Mouse (Mus musculus) hindbrain, postnatal 0 days (tissue): ENCODE data around the gene Aldh9a1. TPM values are rescaled to one million over a fixed set of nuclear protein-coding genes. Genes with fewer than 3 reads are reported as not detected.
A peak's percentile ranks its signal among the peaks of the same experiment; 100 is the strongest.

Experiments used
- ATAC-seq: fragments of 200-750 bp; cut with Nextera tagmentation; 2 replicates; pipeline ENCODE4 v1.8.0; 2017; ENCODE audit warnings: mild to moderate bottlenecking, moderate TSS enrichment, moderate library complexity
- DNase-seq: peaks from one replicate; pipeline ENCODE4 v3.0.0-alpha.2; 2015; ENCODE audit warnings: low spot score
- H3K27ac ChIP-seq: fragments of 300-500 bp; sonication (generic); 2 replicates; pipeline ENCODE4 v1.5.1; 2014; ENCODE audit warnings: mild to moderate bottlenecking
- H3K27me3 ChIP-seq: fragments of 300-500 bp; sonication (generic); 2 replicates; pipeline ENCODE4 v1.6.1; 2014; ENCODE audit warnings: low read length, mixed read lengths; ENCODE audit not compliant: insufficient read depth
- H3K36me3 ChIP-seq: fragments of 300-500 bp; sonication (generic); 2 replicates; pipeline ENCODE4 v1.6.1; 2014; ENCODE audit warnings: low read length, mixed read lengths; ENCODE audit not compliant: insufficient read depth
- H3K4me1 ChIP-seq: fragments of 300-500 bp; sonication (generic); 2 replicates; pipeline ENCODE4 v1.6.1; 2014; ENCODE audit warnings: antibody characterized with exemption, low read length, mixed read lengths; ENCODE audit not compliant: insufficient read depth
- H3K4me2 ChIP-seq: fragments of 300-500 bp; sonication (generic); 2 replicates; pipeline ENCODE4 v1.6.1; 2014; ENCODE audit warnings: low read depth, mild to moderate bottlenecking, low read length, moderate library complexity, mixed read lengths
- H3K4me3 ChIP-seq: fragments of 300-500 bp; sonication (generic); 2 replicates; pipeline ENCODE4 v1.5.1; 2014; ENCODE audit warnings: low read length
- H3K9ac ChIP-seq: fragments of 300-500 bp; sonication (generic); replicated peaks from 2 replicates; pipeline ENCODE4 v1.6.1; 2014; ENCODE audit warnings: mild to moderate bottlenecking, low read length, moderate library complexity, mixed read lengths
- H3K9me3 ChIP-seq: fragments of 300-500 bp; sonication (generic); 2 replicates; pipeline ENCODE4 v1.6.1; 2016; ENCODE audit warnings: low read length, mixed read lengths
- CTCF ChIP-seq: IDR thresholded peaks from 2 replicates; pipeline ENCODE4 v1.5.1; 2016; ENCODE audit warnings: antibody characterized with exemption, control low read depth, low read depth
- WGBS: fragments of 180-500 bp; shearing (Covaris S2); extraction: QIAGEN DNeasy Blood & Tissue Kit; methylation state at CpG from one replicate; pipeline ENCODE4 v1.1.7; 2014; 5-methylcytosine and 5-hydroxymethylcytosine counted together
- microRNA-seq, 2 experiments: library from miRNA; unstranded; fragments of <30 nt; microRNA quantifications; one replicate each; pipeline ENCODE4; 2016
- polyA plus RNA-seq: library from polyadenylated mRNA; unstranded; fragments of >200 nt; fragmentation: Nextera tagmentation; extraction: Ambion mirVana; gene quantifications from 2 replicates; pipeline ENCODE4 v1.2.1, GENCODE M21; 2015
- total RNA-seq: library from RNA; depleted of rRNA; stranded (reverse); fragments of >200 nt; gene quantifications from 2 replicates; pipeline ENCODE4 v1.2.3, GENCODE M21; 2014; rRNA removed

Gene Aldh9a1
- total and polyA plus RNA-seq, 2 experiments from 2014 or later, result 11.6 to 44.2 TPM

GRCm38 (mm10) chr1:167393683-167394492, 44.1 kb downstream of the Aldh9a1 start, which contains the start of gene Mgst3:
Mgst3 (minus strand) TSS chr1:167393841.
- Histone ChIP-seq H3K9ac (peak within 1 kb of the TSS; percentile 59), H3K4me2 (peak within 1 kb of the TSS; percentile 94), H3K27ac (peak within 1 kb of the TSS; percentile 71), H3K4me1 (peaks cover 5% of the 10 kb centered on the region; the same call in 1 of the 2 replicates), H3K4me3 (peak within 1 kb of the TSS; percentile 66), H3K27me3 (no peaks in the 10 kb centered on the region), H3K9me3 (no peaks in the 10 kb centered on the region), H3K36me3 (no peaks in the 10 kb centered on the region)
- DNase-seq (peak; percentile 98), ATAC-seq (peak; percentile 95)
- TF ChIP-seq CTCF, result peak; percentile 71
- WGBS, result under 1% methylated on average over 45 of the region's 45 CpGs

- H3K36me3 ChIP-seq, result no peaks in the 10 kb centered on the region
- no peak for ATAC-seq
- no peak overlapping the region for H3K4me3 ChIP-seq
- no peak for DNase-seq
- H3K9ac ChIP-seq, result no peak overlapping the region
- H3K4me2 ChIP-seq, result no peak overlapping the region
- no peaks in the 10 kb centered on the region for H3K27me3 ChIP-seq
- H3K4me1 ChIP-seq, result no peaks in the 10 kb centered on the region
- no peak overlapping the region for H3K27ac ChIP-seq
- WGBS, result 84% methylated on average over 4 of the region's 4 CpGs
- TF ChIP-seq CTCF, result no peak
- H3K9me3 ChIP-seq, result no peaks in the 10 kb centered on the region
These were observed 55.4 kb downstream of the Aldh9a1 start for GRCm38 (mm10) chr1:167405237-167405636.

- no peak for DNase-seq
- H3K9ac ChIP-seq, result no peak overlapping the region
- 74% methylated on average over 4 of the region's 4 CpGs for WGBS
These were observed 59.8 kb downstream of the Aldh9a1 start for GRCm38 (mm10) chr1:167409601-167410000.

GRCm38 (mm10) chr1:167411991-167412715, 62.4 kb downstream of the Aldh9a1 start:
- WGBS, result 80% methylated on average over 12 of the region's 12 CpGs
- ATAC-seq, result no peak
- H3K36me3 ChIP-seq, result no peaks in the 10 kb centered on the region
- no peak for DNase-seq
- H3K9ac ChIP-seq, result no peak overlapping the region
- no peak for TF ChIP-seq CTCF
- no peaks in the 10 kb centered on the region for H3K4me1 ChIP-seq
- H3K9me3 ChIP-seq, result no peaks in the 10 kb centered on the region
- H3K27ac ChIP-seq, result no peak overlapping the region
- no peak overlapping the region for H3K4me2 ChIP-seq
- H3K4me3 ChIP-seq, result no peak overlapping the region
- H3K27me3 ChIP-seq, result no peaks in the 10 kb centered on the region

More at GRCm38 (mm10) chr1:167409601-167410000, 59.8 kb downstream of the Aldh9a1 start:
- H3K27me3 ChIP-seq, result no peaks in the 10 kb centered on the region
- H3K4me1 ChIP-seq, result no peaks in the 10 kb centered on the region
- no peak overlapping the region for H3K27ac ChIP-seq
- ATAC-seq, result no peak
- no peak overlapping the region for H3K4me3 ChIP-seq
- TF ChIP-seq CTCF, result no peak
- H3K4me2 ChIP-seq, result no peak overlapping the region
- H3K36me3 ChIP-seq, result no peaks in the 10 kb centered on the region
- H3K9me3 ChIP-seq, result no peaks in the 10 kb centered on the region

GRCm38 (mm10) chr1:167414846-167415245, 65.1 kb downstream of the Aldh9a1 start:
- ATAC-seq (peak; percentile 56; the same call in 1 of the 2 replicates), DNase-seq (peak; percentile 91)
- Histone ChIP-seq H3K4me2 (no peak overlapping the region), H3K36me3 (no peaks in the 10 kb centered on the region), H3K27ac (no peak overlapping the region), H3K9ac (no peak overlapping the region), H3K4me3 (no peak overlapping the region), H3K9me3 (no peaks in the 10 kb centered on the region), H3K4me1 (no peaks in the 10 kb centered on the region), H3K27me3 (no peaks in the 10 kb centered on the region)
- peak; percentile 95 for TF ChIP-seq CTCF
- 5% methylated on average over 7 of the region's 7 CpGs for WGBS

Small RNA genes lying within 50 kb of the gene (microRNA-seq; reads per million reads assigned to microRNA genes)
- 0.18 to 0.36 reads per million in 2 experiments for gene Gm25911

Other genes with a start within 250 kb of the Aldh9a1 start
- gene Uck2, start 64.7 kb upstream of the Aldh9a1 start, total RNA-seq, result 71.8 and 91.3 TPM in 2 replicates
- 40.1 and 44.7 TPM in 2 replicates for gene Uck2, start 64.7 kb upstream of the Aldh9a1 start, polyA plus RNA-seq
- 47.5 and 63.2 TPM in 2 replicates for gene Tmco1, start 41.6 kb upstream of the Aldh9a1 start, total RNA-seq
- 70.4 and 80.8 TPM in 2 replicates for gene Tmco1, start 41.6 kb upstream of the Aldh9a1 start, polyA plus RNA-seq
- gene Mgst3, start 43.9 kb downstream of the Aldh9a1 start, total RNA-seq, result 364 and 397 TPM in 2 replicates
- 291 and 316 TPM in 2 replicates for gene Mgst3, start 43.9 kb downstream of the Aldh9a1 start, polyA plus RNA-seq
- gene Lrrc52, start 116.8 kb downstream of the Aldh9a1 start, total RNA-seq, result 0.37 TPM in 1 of 2 replicates, not detected in the other
- gene Lrrc52, start 116.8 kb downstream of the Aldh9a1 start, polyA plus RNA-seq, result not detected in 2 replicates
- 16.0 and 19.4 TPM in 2 replicates for gene Rxrg, start 248.4 kb downstream of the Aldh9a1 start, total RNA-seq
- 22.3 and 23.5 TPM in 2 replicates for gene Rxrg, start 248.4 kb downstream of the Aldh9a1 start, polyA plus RNA-seq